Comparison of ENCODE assay signal across 8 mouse cellular contexts in genomic region chr2:77172241-77172671, GRCm38 (mm10). TPM values are rescaled to one million over a fixed set of nuclear protein-coding genes. Genes with fewer than 3 reads are reported as not detected.
DNase-seq lines count a peak whose midpoint lies in the region; ATAC-seq lines count a peak whose summit lies in the region.

No protein-coding gene starts in this region.

- peak overlapping the region; percentile 99 for H3K27ac ChIP-seq in heart, embryonic 12.5 days (ENCODE audit: poor library complexity, severe bottlenecking)
- H3K27ac ChIP-seq in heart, embryonic 14.5 days (replicated peaks in 1 of 2; ENCODE audit: control insufficient read depth in 1 of 2, insufficient read depth in 1 of 2, low read depth in 2 of 2, low read length in 2 of 2) = peak overlapping the region; percentile 84 to 99
- 0 out of 2 replicates have a peak overlapping the region, but pooled peaks have one; percentile 25 for H3K27ac ChIP-seq in midbrain, embryonic 12.5 days (replicated peaks)

- DNase-seq in heart, postnatal 14 days = no peak
- DNase-seq in kidney, postnatal 14 days = peak; percentile 76
- DNase-seq in frontal cortex, adult 2 months (ENCODE audit: extremely low spot score in 1 of 2, low spot score in 1 of 2) = no peak
- DNase-seq in right cerebral cortex, postnatal 4 days = no peak
- DNase-seq in gastrocnemius, adult 8-10 months (ENCODE audit: low spot score in 2 of 2) = no peak

- peaks cover 61% of the 10 kb centered on the region for H3K4me1 ChIP-seq in heart, embryonic 12.5 days (replicated peaks)
- H3K4me1 ChIP-seq in heart, embryonic 14.5 days (ENCODE audit: control insufficient read depth in 2 of 2, insufficient read depth in 2 of 2, low read length in 2 of 2) = peaks cover 34 to 74% of the 10 kb centered on the region in 2 experiments
- H3K4me1 ChIP-seq in midbrain, embryonic 12.5 days = peaks cover 25% of the 10 kb centered on the region

- peak overlapping the region; percentile 62 for H3K4me2 ChIP-seq in heart, embryonic 12.5 days
- H3K4me2 ChIP-seq in heart, embryonic 14.5 days (ENCODE audit: low read length) = peak overlapping the region; percentile 82
- peak overlapping the region; percentile 40 for H3K4me2 ChIP-seq in midbrain, embryonic 12.5 days (replicated peaks)

- peak overlapping the region; percentile 9; the same call in 1 of the 2 replicates for H3K4me3 ChIP-seq in heart, embryonic 12.5 days
- H3K4me3 ChIP-seq in heart, embryonic 14.5 days (ENCODE audit: control insufficient read depth in 1 of 2, insufficient read depth in 1 of 2, low read depth in 1 of 2, low read length in 2 of 2) = peak overlapping the region in 1 of 2 experiments; percentile 13; a peak in 1 of 4 replicates
- no peak overlapping the region for H3K4me3 ChIP-seq in midbrain, embryonic 12.5 days

- no peaks in the 10 kb centered on the region for H3K9me3 ChIP-seq in heart, embryonic 12.5 days (replicated peaks)
- H3K9me3 ChIP-seq in heart, embryonic 14.5 days (ENCODE audit: control insufficient read depth, low read length) = no peaks in the 10 kb centered on the region
- H3K9me3 ChIP-seq in midbrain, embryonic 12.5 days = no peaks in the 10 kb centered on the region

- no peak for ATAC-seq in heart, embryonic 12.5 days (ENCODE audit: insufficient number of reproducible peaks, low FRiP score)
- ATAC-seq in heart, embryonic 14.5 days (ENCODE audit: insufficient number of reproducible peaks, insufficient read depth, low FRiP score, low read depth) = no peak
- no peak for ATAC-seq in midbrain, embryonic 12.5 days (ENCODE audit: low FRiP score, low read depth)

- intact Hi-C loops in heart, postnatal 14 days (cut with DNase I) = loop anchor here (5.0 kb wide), 1 partner anchor 45 kb away; no protein-coding TSS in a partner anchor

- peak overlapping the region; percentile 21 for H3K9ac ChIP-seq in heart, embryonic 12.5 days
- peak overlapping the region; percentile 70 for H3K9ac ChIP-seq in heart, embryonic 14.5 days (ENCODE audit: low read length)
- no peak overlapping the region for H3K9ac ChIP-seq in midbrain, embryonic 12.5 days (replicated peaks)

- 33% methylated on average over 10 of the region's 10 CpGs for WGBS in heart, embryonic 12.5 days
- WGBS in heart, embryonic 14.5 days = 28% methylated on average over 10 of the region's 10 CpGs
- 10% methylated on average over 10 of the region's 10 CpGs for WGBS in midbrain, embryonic 12.5 days

- H3K36me3 ChIP-seq in heart, embryonic 12.5 days = peaks cover 11% of the 10 kb centered on the region
- H3K36me3 ChIP-seq in heart, embryonic 14.5 days (ENCODE audit: control insufficient read depth, insufficient read depth, low read length) = peaks cover 13% of the 10 kb centered on the region
- no peaks in the 10 kb centered on the region for H3K36me3 ChIP-seq in midbrain, embryonic 12.5 days

- no peaks in the 10 kb centered on the region for H3K27me3 ChIP-seq in heart, embryonic 12.5 days (replicated peaks)
- H3K27me3 ChIP-seq in heart, embryonic 14.5 days (ENCODE audit: control insufficient read depth, insufficient read depth, low read length) = no peaks in the 10 kb centered on the region
- peaks cover 6% of the 10 kb centered on the region for H3K27me3 ChIP-seq in midbrain, embryonic 12.5 days

RNA-seq across cellular contexts. Expression of gene Ccdc141, which starts 1.8 kb away (rescaled TPM):
- polyA plus RNA-seq in heart, embryonic 12.5 days (2016; fragmentation: Nextera tagmentation; extraction: Ambion mirVana) = 191 and 206 TPM in 2 replicates
- 100 to 1,000 TPM; 213 to 231 TPM for total RNA-seq in heart, postnatal 14 days (2021)
- 189 and 213 TPM in 2 replicates for polyA plus RNA-seq in heart, embryonic 14.5 days (2014; fragmentation: Nextera tagmentation; extraction: Ambion mirVana)
- polyA plus RNA-seq in midbrain, embryonic 12.5 days (2016; fragmentation: Nextera tagmentation; extraction: Ambion mirVana) = 4.5 and 4.7 TPM in 2 replicates
- 12.8 and 15.9 TPM in 2 replicates for polyA plus RNA-seq in frontal cortex, adult 2 months (2012; rRNA removed)
- total RNA-seq in gastrocnemius, adult 8-10 months (2022) = 1 to 10 TPM; 3.6 to 9.2 (median 6.0) TPM

Comparison
In these comparisons a context has a peak if more than half of its experiments do, and no peak if none do; other contexts are left out.
1. H3K27ac ChIP-seq: peak in every context shown above with its lines; median percentile 99 in heart, embryonic 12.5 days; 92 in heart, embryonic 14.5 days; 25 in midbrain, embryonic 12.5 days.
2. RNA of gene Ccdc141, which starts 1.8 kb away (polyA plus RNA-seq): 189 to 213 TPM in heart, embryonic 14.5 days and 191 to 206 TPM in heart, embryonic 12.5 days; 12.8 to 15.9 TPM in frontal cortex, adult 2 months and 4.5 to 4.7 TPM in midbrain, embryonic 12.5 days; every median in the first group is over 10 times any median in the second.
3. Peak in every context shown above with its lines, with median percentiles within 50 percentile points of each other: H3K4me2 ChIP-seq.